Mouse (Mus musculus): ENCODE measurements at regions not wholly inside any gene's neighbourhood (a gene's known extent, or its start where the extent isn't known, plus 50 kb on each side); places are given as distances from the start of the nearest gene placed in this dataset.

DNA sequence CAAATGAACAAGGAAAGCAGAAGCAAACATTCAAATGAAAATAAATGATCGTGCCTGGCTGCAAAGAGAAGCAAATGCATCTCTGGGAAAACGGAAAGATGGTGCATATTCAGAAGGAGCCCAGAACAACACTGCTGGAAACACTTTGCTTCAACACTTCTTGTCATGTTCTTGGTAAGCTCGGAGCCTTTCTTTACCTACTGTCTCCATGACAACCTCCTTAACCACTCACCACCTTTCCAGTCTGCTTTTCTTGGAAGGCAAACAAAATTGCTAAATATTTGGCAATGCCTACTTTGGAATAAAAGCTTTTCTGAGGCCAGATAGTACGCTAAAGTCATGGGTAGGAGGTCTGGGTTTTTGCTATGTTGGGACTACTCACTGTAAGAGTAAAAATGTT lies 548.1 kb downstream of the Ipo11 start:
- no peaks in the 10 kb centered on the region for H3K4me1 ChIP-seq (ENCODE audit: control insufficient read depth, insufficient read depth, low read length)
- DNase-seq (ENCODE audit: low spot score) (no peak), ATAC-seq (ENCODE audit: low FRiP score, low read depth) (no peak)
- H3K9ac ChIP-seq (ENCODE audit: low read depth, low read length, severe bottlenecking) = no peak overlapping the region
- no peaks in the 10 kb centered on the region for H3K27me3 ChIP-seq (ENCODE audit: control insufficient read depth, insufficient read depth, low read length)
- H3K9me3 ChIP-seq (ENCODE audit: control insufficient read depth, low read length) = no peaks in the 10 kb centered on the region
- no peak overlapping the region for H3K4me3 ChIP-seq (replicated peaks; ENCODE audit: low read length)
- no peak overlapping the region for H3K27ac ChIP-seq (replicated peaks; ENCODE audit: low read depth, low read length)
- no peaks in the 10 kb centered on the region for H3K36me3 ChIP-seq (ENCODE audit: control insufficient read depth, insufficient read depth, low read length)
- WGBS = 69% methylated on average over 4 of the region's 4 CpGs
- H3K4me2 ChIP-seq (replicated peaks; ENCODE audit: low read depth, low read length, severe bottlenecking) = no peak overlapping the region
- no peak for TF ChIP-seq POLR2A (IDR thresholded peaks at IDR 0.05; ENCODE audit: borderline replicate concordance, extremely low read depth, insufficient read depth, insufficient read length)

DNA sequence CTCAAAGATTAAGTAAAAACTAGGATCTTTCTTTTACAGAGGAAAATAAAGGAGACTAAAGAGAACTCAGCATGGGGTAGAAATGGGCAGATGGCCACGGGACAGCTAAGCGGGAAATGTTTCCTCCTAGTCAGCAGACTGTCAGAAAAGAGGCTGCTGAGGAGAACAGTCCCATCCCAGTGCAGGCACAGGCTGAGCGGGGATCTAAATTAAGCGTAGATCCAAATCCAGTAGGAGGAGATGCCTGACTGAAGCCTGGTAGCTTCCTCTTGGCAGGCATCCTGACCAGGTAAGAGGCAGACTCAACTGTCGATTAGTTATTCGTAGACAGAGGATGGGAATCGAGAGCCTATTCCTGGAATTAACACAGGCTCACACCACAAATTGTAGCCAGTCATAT lies 569.2 kb downstream of the Ipo11 start:
- no peak for ATAC-seq (ENCODE audit: low FRiP score, low read depth)
- H3K27me3 ChIP-seq (ENCODE audit: control insufficient read depth, insufficient read depth, low read length) = no peaks in the 10 kb centered on the region
- WGBS = 87% methylated on average over 7 of the region's 7 CpGs
- H3K36me3 ChIP-seq (ENCODE audit: control insufficient read depth, insufficient read depth, low read length) = no peaks in the 10 kb centered on the region
- H3K9ac ChIP-seq (ENCODE audit: low read depth, low read length, severe bottlenecking) = no peak overlapping the region
- no peak overlapping the region for H3K4me2 ChIP-seq (replicated peaks; ENCODE audit: low read depth, low read length, severe bottlenecking)
- TF ChIP-seq POLR2A (IDR thresholded peaks at IDR 0.05; ENCODE audit: borderline replicate concordance, extremely low read depth, insufficient read depth, insufficient read length) = no peak
- DNase-seq (ENCODE audit: low spot score) = no peak
- no peaks in the 10 kb centered on the region for H3K4me1 ChIP-seq (ENCODE audit: control insufficient read depth, insufficient read depth, low read length)
- no peak overlapping the region for H3K4me3 ChIP-seq (replicated peaks; ENCODE audit: low read length)
- H3K9me3 ChIP-seq (ENCODE audit: control insufficient read depth, low read length) = no peaks in the 10 kb centered on the region
- no peak overlapping the region for H3K27ac ChIP-seq (replicated peaks; ENCODE audit: low read depth, low read length)

- WGBS = 58% methylated on average over 4 of the region's 4 CpGs
- no peak overlapping the region for H3K4me2 ChIP-seq (replicated peaks; ENCODE audit: low read depth, low read length, severe bottlenecking)
- H3K4me3 ChIP-seq (replicated peaks; ENCODE audit: low read length) = no peak overlapping the region
- no peaks in the 10 kb centered on the region for H3K4me1 ChIP-seq (ENCODE audit: control insufficient read depth, insufficient read depth, low read length)
- H3K9ac ChIP-seq (ENCODE audit: low read depth, low read length, severe bottlenecking) = no peak overlapping the region
- TF ChIP-seq POLR2A (IDR thresholded peaks at IDR 0.05; ENCODE audit: borderline replicate concordance, extremely low read depth, insufficient read depth, insufficient read length) = no peak
- DNase-seq (ENCODE audit: low spot score) (no peak), ATAC-seq (ENCODE audit: low FRiP score, low read depth) (no peak)
- H3K27me3 ChIP-seq (ENCODE audit: control insufficient read depth, insufficient read depth, low read length) = no peaks in the 10 kb centered on the region
- no peaks in the 10 kb centered on the region for H3K9me3 ChIP-seq (ENCODE audit: control insufficient read depth, low read length)
- no peaks in the 10 kb centered on the region for H3K36me3 ChIP-seq (ENCODE audit: control insufficient read depth, insufficient read depth, low read length)
- H3K27ac ChIP-seq (replicated peaks; ENCODE audit: low read depth, low read length) = no peak overlapping the region
Observed at GRCm38 (mm10) chr13:106352614-106353409, 583.9 kb downstream of the Ipo11 start.

DNA sequence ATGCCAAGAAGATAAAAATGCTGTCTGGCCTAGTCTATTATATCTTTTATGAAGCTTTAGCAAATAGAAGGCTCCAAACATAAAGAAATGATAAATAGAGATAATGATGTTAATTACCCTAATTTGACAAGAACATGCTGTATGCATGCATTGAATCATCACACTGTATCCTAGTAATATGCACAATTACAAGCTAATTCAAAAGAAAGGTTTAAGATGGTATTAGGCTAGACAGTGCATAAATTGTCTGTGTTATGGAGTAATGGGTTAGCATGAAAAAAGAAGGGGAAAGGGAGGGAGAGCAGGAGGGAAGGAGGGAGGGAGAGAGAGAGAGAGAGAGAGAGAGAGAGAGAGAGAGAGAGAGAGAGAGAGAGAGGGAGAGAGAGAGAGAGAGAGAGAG lies 604.7 kb downstream of the Ipo11 start:
- H3K36me3 ChIP-seq (ENCODE audit: control insufficient read depth, insufficient read depth, low read length) = no peaks in the 10 kb centered on the region
- no peak overlapping the region for H3K4me2 ChIP-seq (replicated peaks; ENCODE audit: low read depth, low read length, severe bottlenecking)
- H3K27me3 ChIP-seq (ENCODE audit: control insufficient read depth, insufficient read depth, low read length) = no peaks in the 10 kb centered on the region
- no peaks in the 10 kb centered on the region for H3K9me3 ChIP-seq (ENCODE audit: control insufficient read depth, low read length)
- ATAC-seq (ENCODE audit: low FRiP score, low read depth) (no peak), DNase-seq (ENCODE audit: low spot score) (no peak)
- TF ChIP-seq POLR2A (IDR thresholded peaks at IDR 0.05; ENCODE audit: borderline replicate concordance, extremely low read depth, insufficient read depth, insufficient read length) = no peak
- no peak overlapping the region for H3K9ac ChIP-seq (ENCODE audit: low read depth, low read length, severe bottlenecking)
- no peaks in the 10 kb centered on the region for H3K4me1 ChIP-seq (ENCODE audit: control insufficient read depth, insufficient read depth, low read length)
- H3K27ac ChIP-seq (replicated peaks; ENCODE audit: low read depth, low read length) = no peak overlapping the region
- no peak overlapping the region for H3K4me3 ChIP-seq (replicated peaks; ENCODE audit: low read length)

- WGBS = 51% methylated on average over 3 of the region's 3 CpGs
- H3K27me3 ChIP-seq (ENCODE audit: control insufficient read depth, insufficient read depth, low read length) = no peaks in the 10 kb centered on the region
- H3K4me1 ChIP-seq (ENCODE audit: control insufficient read depth, insufficient read depth, low read length) = no peaks in the 10 kb centered on the region
- H3K9ac ChIP-seq (ENCODE audit: low read depth, low read length, severe bottlenecking) = no peak overlapping the region
- H3K4me2 ChIP-seq (replicated peaks; ENCODE audit: low read depth, low read length, severe bottlenecking) = no peak overlapping the region
- no peak overlapping the region for H3K4me3 ChIP-seq (replicated peaks; ENCODE audit: low read length)
- H3K27ac ChIP-seq (replicated peaks; ENCODE audit: low read depth, low read length) = no peak overlapping the region
- ATAC-seq (ENCODE audit: low FRiP score, low read depth) = no peak
- TF ChIP-seq POLR2A (IDR thresholded peaks at IDR 0.05; ENCODE audit: borderline replicate concordance, extremely low read depth, insufficient read depth, insufficient read length) = no peak
- no peak for DNase-seq (ENCODE audit: low spot score)
- no peaks in the 10 kb centered on the region for H3K9me3 ChIP-seq (ENCODE audit: control insufficient read depth, low read length)
- H3K36me3 ChIP-seq (ENCODE audit: control insufficient read depth, insufficient read depth, low read length) = no peaks in the 10 kb centered on the region
Observed at GRCm38 (mm10) chr13:106318980-106319379, 617.8 kb downstream of the Ipo11 start.
